Mouse (Mus musculus): ENCODE results near the gene Celf2.
A peak's percentile ranks its signal among the peaks of the same experiment; 100 is the strongest.

Celf2 gene

GRCm38 (mm10) chr2:7026737-7027136, 482.6 kb downstream of the Celf2 start:
- DNase-seq (ENCODE audit: low read depth, low spot score), result no peak

- DNase-seq (ENCODE audit: low read depth, low spot score), result no peak
These were observed 483.8 kb downstream of the Celf2 start for GRCm38 (mm10) chr2:7025594-7025993.

GRCm38 (mm10) chr2:7022184-7022583, 487.2 kb downstream of the Celf2 start:
- DNase-seq (ENCODE audit: low read depth, low spot score), result no peak

GRCm38 (mm10) chr2:7017384-7018113, 491.8 kb downstream of the Celf2 start:
- no peak for DNase-seq (ENCODE audit: low read depth, low spot score)

GRCm38 (mm10) chr2:7013126-7013525, 496.2 kb downstream of the Celf2 start:
- no peak for DNase-seq (ENCODE audit: low read depth, low spot score)

GRCm38 (mm10) chr2:7006816-7007215, 502.5 kb downstream of the Celf2 start:
- DNase-seq (ENCODE audit: low read depth, low spot score), result no peak

GRCm38 (mm10) chr2:7001967-7002366, 507.4 kb downstream of the Celf2 start:
- no peak for DNase-seq (ENCODE audit: low read depth, low spot score)

- no peak for DNase-seq (ENCODE audit: low read depth, low spot score)
These were observed 518.3 kb downstream of the Celf2 start for GRCm38 (mm10) chr2:6991010-6991421.

GRCm38 (mm10) chr2:6985706-6986105, 523.7 kb downstream of the Celf2 start:
- no peak for DNase-seq (ENCODE audit: low read depth, low spot score)

GRCm38 (mm10) chr2:6983902-6984301, 525.5 kb downstream of the Celf2 start:
- DNase-seq (ENCODE audit: low read depth, low spot score), result no peak

GRCm38 (mm10) chr2:6976300-6976699, 533.1 kb downstream of the Celf2 start:
- DNase-seq (ENCODE audit: low read depth, low spot score), result no peak

- no peak for DNase-seq (ENCODE audit: low read depth, low spot score)
These were observed 540.1 kb downstream of the Celf2 start for GRCm38 (mm10) chr2:6969228-6969627.

GRCm38 (mm10) chr2:6965243-6965642, 544.1 kb downstream of the Celf2 start:
- no peak for DNase-seq (ENCODE audit: low read depth, low spot score)

GRCm38 (mm10) chr2:6950702-6951101, 558.7 kb downstream of the Celf2 start:
- no peak for DNase-seq (ENCODE audit: low read depth, low spot score)

- DNase-seq (ENCODE audit: low read depth, low spot score), result no peak
These were observed 563.5 kb downstream of the Celf2 start for GRCm38 (mm10) chr2:6945638-6946415.

GRCm38 (mm10) chr2:6943651-6944050, 565.7 kb downstream of the Celf2 start:
- DNase-seq (ENCODE audit: low read depth, low spot score), result no peak

- peak; percentile 2 for DNase-seq (ENCODE audit: low read depth, low spot score)
These were observed 566.5 kb downstream of the Celf2 start for GRCm38 (mm10) chr2:6942635-6943390.

GRCm38 (mm10) chr2:6939143-6939542, 570.2 kb downstream of the Celf2 start:
- DNase-seq (ENCODE audit: low read depth, low spot score), result no peak

- no peak for DNase-seq (ENCODE audit: low read depth, low spot score)
These were observed 576.2 kb downstream of the Celf2 start for GRCm38 (mm10) chr2:6933130-6933529.

- DNase-seq (ENCODE audit: low read depth, low spot score), result no peak
These were observed 581.5 kb downstream of the Celf2 start for GRCm38 (mm10) chr2:6927693-6928360.

- DNase-seq (ENCODE audit: low read depth, low spot score), result no peak
These were observed 583.9 kb downstream of the Celf2 start for GRCm38 (mm10) chr2:6925505-6925904.

Data from forelimb bud, embryonic 11.5 days (tissue).